ENCODE assay signal across 8 mouse cellular contexts in the genomic region with DNA sequence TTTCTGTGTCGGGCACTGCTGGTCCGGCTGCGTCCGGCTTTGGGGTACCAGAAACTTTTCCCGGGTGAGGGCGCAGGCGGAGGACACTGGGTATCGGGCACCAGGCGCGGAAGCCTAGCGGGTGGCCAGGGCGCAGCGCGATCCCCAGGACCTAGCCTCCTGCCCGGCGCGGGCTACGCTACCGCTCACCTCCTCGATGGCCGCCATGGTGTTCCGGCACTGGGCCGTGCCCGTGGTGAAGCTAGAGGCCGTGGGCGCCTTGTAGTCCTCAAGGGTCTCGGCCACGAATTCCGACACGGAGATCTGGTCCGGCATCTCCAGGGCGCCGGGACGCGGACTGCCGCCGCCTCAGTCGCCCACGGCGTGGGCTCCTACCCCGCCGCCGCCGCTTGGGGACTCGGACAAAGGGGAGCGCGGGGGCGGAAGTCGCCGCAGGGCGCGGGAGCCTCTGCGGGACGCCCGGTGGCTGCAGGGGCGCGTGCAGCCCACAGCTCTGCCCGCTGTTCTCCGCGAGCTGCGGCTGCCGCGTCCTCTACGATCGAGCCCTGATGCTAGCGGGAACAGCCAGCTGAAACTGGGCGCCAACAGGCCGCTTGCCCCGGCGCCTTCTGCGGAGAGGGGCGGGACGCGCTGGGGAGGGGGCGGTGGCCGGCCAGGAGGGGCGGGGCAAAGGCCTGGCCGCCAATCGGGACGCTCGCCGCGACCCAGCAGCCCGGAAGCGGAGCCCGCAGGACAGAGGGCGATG.
DNase-seq lines count a peak whose midpoint lies in the region; ATAC-seq lines count a peak whose summit lies in the region.
"Not testable (repeated sequence)": the region's sequence is repeated elsewhere in the genome, so short reads cannot be mapped to it uniquely, and the experiment has no call there.

No protein-coding gene starts in this region.

- intact Hi-C loops in heart, postnatal 25 days (cut with DNase I): not testable (repeated sequence)

- ATAC-seq in forebrain, embryonic 15.5 days (replicated peaks): peak; percentile 100
- ATAC-seq in neural tube, embryonic 15.5 days (ENCODE audit: low FRiP score): peak; percentile 100

- H3K4me1 ChIP-seq in forebrain, embryonic 15.5 days; neural tube, embryonic 15.5 days: not testable (repeated sequence)

- peak overlapping the region; percentile 88 for H3K27ac ChIP-seq in forebrain, embryonic 15.5 days (replicated peaks)
- peak overlapping the region; percentile 94 for H3K27ac ChIP-seq in neural tube, embryonic 15.5 days (replicated peaks)

- peaks cover 19% of the 10 kb centered on the region; the same call in 1 of the 2 replicates for H3K9me3 ChIP-seq in forebrain, embryonic 15.5 days
- H3K9me3 ChIP-seq in neural tube, embryonic 15.5 days (replicated peaks): not testable (repeated sequence)

- WGBS in forebrain, embryonic 15.5 days: 1% methylated on average over 69 of the region's 87 CpGs
- WGBS in neural tube, embryonic 15.5 days: under 1% methylated on average over 75 of the region's 87 CpGs

- not testable (repeated sequence) for H3K27me3 ChIP-seq in forebrain, embryonic 15.5 days; neural tube, embryonic 15.5 days (replicated peaks)

- H3K4me2 ChIP-seq in forebrain, embryonic 15.5 days (replicated peaks): peak overlapping the region; percentile 40
- peak overlapping the region; percentile 53 for H3K4me2 ChIP-seq in neural tube, embryonic 15.5 days

- H3K9ac ChIP-seq in forebrain, embryonic 15.5 days (replicated peaks): peak overlapping the region; percentile 71
- peak overlapping the region; percentile 92 for H3K9ac ChIP-seq in neural tube, embryonic 15.5 days (replicated peaks)

- peaks cover 15% of the 10 kb centered on the region for H3K36me3 ChIP-seq in forebrain, embryonic 15.5 days
- H3K36me3 ChIP-seq in neural tube, embryonic 15.5 days: peaks cover 13% of the 10 kb centered on the region

- peak overlapping the region; percentile 79 for H3K4me3 ChIP-seq in forebrain, embryonic 15.5 days
- peak overlapping the region; percentile 85 for H3K4me3 ChIP-seq in neural tube, embryonic 15.5 days (replicated peaks)

- DNase-seq in CD8-positive naive resting alpha-beta T cell, adult 2 months (ENCODE audit: low read depth in 2 of 2, low spot score in 2 of 2): peak; percentile 5 to 22
- peak; percentile 38 for DNase-seq in cerebellum, adult 11-12 months
- DNase-seq in heart, postnatal 25 days (ENCODE audit: low spot score): peak; percentile 35
- DNase-seq in kidney, postnatal 4 days: peak; percentile 78 to 87
- peak; percentile 52 to 56 for DNase-seq in lung, adult 18-20 months
- peak; percentile 17 for DNase-seq in telencephalon, adult 2 months (ENCODE audit: low read depth, low spot score)

Comparison
In these comparisons a context has a peak if more than half of its experiments do, and no peak if none do; other contexts are left out.
1. Peak in every context shown above with its lines: DNase-seq, ATAC-seq, H3K4me3 ChIP-seq and H3K27ac ChIP-seq.
2. DNase-seq: peak in every context shown above with its lines; median percentile 82 in kidney, postnatal 4 days; 54 in lung, adult 18-20 months; 38 in cerebellum, adult 11-12 months; 35 in heart, postnatal 25 days; 17 in telencephalon, adult 2 months; 14 in CD8-positive naive resting alpha-beta T cell, adult 2 months.